Mouse (Mus musculus) cortical plate, adult 2 months (tissue): Measurements from ENCODE around the gene Rpl31.

ENCODE experiments used
- CTCF ChIP-seq: fragments of 200-500 bp; IDR thresholded peaks from 2 replicates; pipeline ENCODE4 v1.5.1; 2011; ENCODE audit warnings: mild to moderate bottlenecking, control low read depth, low read length; ENCODE audit not compliant: insufficient read depth; ENCODE audit errors: extremely low read depth
- POLR2A ChIP-seq: fragments of 200-500 bp; IDR thresholded peaks from 2 replicates; pipeline ENCODE4 v1.6.1; 2011; ENCODE audit warnings: mild to moderate bottlenecking, low read length, control low read depth; ENCODE audit not compliant: insufficient read depth; ENCODE audit errors: extremely low read depth

DNA sequence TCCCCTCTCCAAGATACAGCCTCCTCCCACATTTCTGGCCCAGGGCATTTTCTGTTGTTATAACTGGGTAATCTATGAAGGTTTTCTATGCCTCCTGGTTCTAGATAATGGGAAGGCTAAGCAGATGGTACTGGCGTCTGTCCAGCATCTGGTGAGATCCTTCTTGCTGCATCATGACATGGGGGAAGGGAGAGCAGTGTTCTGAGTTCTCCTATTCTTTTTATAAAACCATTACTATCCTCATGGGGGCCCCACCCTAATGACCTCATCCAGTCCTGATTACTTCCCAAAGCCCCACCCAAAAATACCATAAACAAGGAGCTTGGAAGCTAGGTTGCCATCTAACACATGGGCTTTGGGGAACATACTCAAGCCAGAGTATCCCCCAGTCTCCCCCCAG, 18.6 kb upstream of the Rpl31 start:
- TF ChIP-seq CTCF, result no peak
- TF ChIP-seq POLR2A, result no peak
